Mouse (Mus musculus): ENCODE measurements around the gene Slc35a3. TPM values are rescaled to one million over a fixed set of nuclear protein-coding genes. Genes with fewer than 3 reads are reported as not detected.
"Not testable (repeated sequence)": the region's sequence is repeated elsewhere in the genome, so short reads cannot be mapped to it uniquely, and the experiment has no call there.

Slc35a3 gene
- polyA plus RNA-seq, 1 experiment from 2014 or later = 25.2 TPM

DNA sequence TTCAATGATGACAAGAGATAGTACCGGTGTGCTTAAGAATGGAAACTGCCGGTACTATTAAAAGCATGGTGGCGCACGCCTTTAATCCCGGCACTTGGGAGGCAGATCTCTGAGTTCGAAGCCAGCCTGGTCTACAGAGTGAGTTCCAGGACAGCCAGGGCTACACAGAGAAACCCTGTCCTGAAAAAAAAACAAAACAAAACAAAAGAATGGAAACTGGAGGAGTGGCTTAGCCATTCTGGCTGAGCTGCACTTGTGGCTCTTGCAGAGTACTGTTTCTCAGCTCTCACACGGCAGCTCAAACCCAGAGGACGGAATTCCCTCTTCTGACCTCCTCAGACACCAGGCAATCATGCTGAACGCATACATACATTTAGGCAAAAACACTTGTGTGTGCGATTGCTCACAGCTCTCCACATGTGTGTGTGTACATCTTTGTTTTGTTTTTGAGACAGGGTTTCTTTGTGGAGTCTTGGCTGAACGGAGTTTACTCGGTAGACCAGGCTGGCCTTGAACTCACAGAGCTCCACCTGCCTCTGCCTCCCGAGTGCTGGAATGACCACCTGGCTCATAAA, 52.7 kb downstream of the Slc35a3 start:
- ATAC-seq (ENCODE audit: low FRiP score, low TSS enrichment) (no peak), DNase-seq (ENCODE audit: low spot score) (no peak)
- Histone ChIP-seq H3K4me1 (replicated peaks; ENCODE audit: control insufficient read depth, insufficient read depth) (peaks cover 3% of the 10 kb centered on the region; the same call in 1 of the 2 replicates), H3K9me3 (ENCODE audit: control insufficient read depth, low read length) (no peaks in the 10 kb centered on the region), H3K27ac (replicated peaks) (no peak overlapping the region), H3K4me2 (replicated peaks; ENCODE audit: low read depth) (no peak overlapping the region), H3K27me3 (ENCODE audit: control insufficient read depth, insufficient read depth, low read length) (no peaks in the 10 kb centered on the region), H3K4me3 (ENCODE audit: low read depth, low read length) (no peak overlapping the region), H3K36me3 (ENCODE audit: control insufficient read depth, insufficient read depth, low read length) (no peaks in the 10 kb centered on the region), H3K9ac (ENCODE audit: low read length) (no peak overlapping the region)
- WGBS = 81% methylated on average over 13 of the region's 13 CpGs
- TF ChIP-seq EP300 (optimal IDR thresholded peaks at IDR 0.05) = no peak
- TF ChIP-seq CTCF (IDR thresholded peaks at IDR 0.05; ENCODE audit: low read depth) = no peak

DNA sequence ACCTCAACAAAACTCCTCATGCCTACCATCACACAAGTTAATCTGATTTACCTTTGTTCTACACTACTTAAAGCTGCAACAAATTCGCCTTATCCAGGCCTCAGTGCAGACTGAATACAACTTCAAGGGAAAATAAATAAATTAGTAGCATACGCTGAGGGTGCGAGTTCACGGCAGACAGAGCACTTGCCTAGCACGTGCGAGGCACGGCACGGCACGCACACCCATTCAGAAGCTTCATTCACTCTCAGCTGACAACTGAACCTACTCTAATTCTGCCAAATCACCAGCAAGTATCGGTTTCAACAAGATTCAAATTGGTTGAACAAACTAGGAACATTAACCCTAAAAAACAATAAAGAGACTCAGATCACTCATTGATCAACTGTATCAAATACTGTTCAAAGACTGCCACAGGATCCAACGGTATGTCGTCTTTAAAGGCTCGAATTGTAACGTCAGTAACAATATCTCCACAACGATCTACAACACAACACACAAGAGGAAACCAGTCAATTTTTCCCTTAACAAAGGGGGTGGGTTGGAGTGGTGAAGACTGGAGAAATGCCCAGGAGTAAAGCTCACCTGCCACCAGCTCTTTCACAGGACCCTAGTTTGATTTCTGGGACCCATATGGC, 53.6 kb downstream of the Slc35a3 start:
- no peak for DNase-seq (ENCODE audit: low spot score)
- WGBS = 68% methylated on average over 15 of the region's 15 CpGs
- Histone ChIP-seq H3K27ac (replicated peaks) (no peak overlapping the region), H3K9ac (ENCODE audit: low read length) (no peak overlapping the region), H3K4me1 (replicated peaks; ENCODE audit: control insufficient read depth, insufficient read depth) (peaks cover 3% of the 10 kb centered on the region; the same call in 1 of the 2 replicates), H3K9me3 (ENCODE audit: control insufficient read depth, low read length) (no peaks in the 10 kb centered on the region), H3K27me3 (ENCODE audit: control insufficient read depth, insufficient read depth, low read length) (no peaks in the 10 kb centered on the region), H3K36me3 (ENCODE audit: control insufficient read depth, insufficient read depth, low read length) (no peaks in the 10 kb centered on the region), H3K4me2 (replicated peaks; ENCODE audit: low read depth) (no peak overlapping the region), H3K4me3 (ENCODE audit: low read depth, low read length) (no peak overlapping the region)
- TF ChIP-seq EP300 (optimal IDR thresholded peaks at IDR 0.05) = no peak
- no peak for TF ChIP-seq CTCF (IDR thresholded peaks at IDR 0.05; ENCODE audit: low read depth)
- no peak for ATAC-seq (ENCODE audit: low FRiP score, low TSS enrichment)

- H3K4me3 ChIP-seq (ENCODE audit: low read depth, low read length) = no peak overlapping the region
- H3K9ac ChIP-seq (ENCODE audit: low read length) = no peak overlapping the region
- no peak for ATAC-seq (ENCODE audit: low FRiP score, low TSS enrichment)
- DNase-seq (ENCODE audit: low spot score) = no peak
- no peaks in the 10 kb centered on the region for H3K9me3 ChIP-seq (ENCODE audit: control insufficient read depth, low read length)
- no peak for TF ChIP-seq EP300 (optimal IDR thresholded peaks at IDR 0.05)
- no peak for TF ChIP-seq CTCF (IDR thresholded peaks at IDR 0.05; ENCODE audit: low read depth)
- no peak overlapping the region for H3K4me2 ChIP-seq (replicated peaks; ENCODE audit: low read depth)
- 64% methylated on average over 7 of the region's 7 CpGs for WGBS
- H3K4me1 ChIP-seq (replicated peaks; ENCODE audit: control insufficient read depth, insufficient read depth) = no peaks in the 10 kb centered on the region
- H3K27ac ChIP-seq (replicated peaks) = no peak overlapping the region
- H3K36me3 ChIP-seq (ENCODE audit: control insufficient read depth, insufficient read depth, low read length) = no peaks in the 10 kb centered on the region
- H3K27me3 ChIP-seq (ENCODE audit: control insufficient read depth, insufficient read depth, low read length) = no peaks in the 10 kb centered on the region
Measured at GRCm38 (mm10) chr3:116656184-116656965, 56.3 kb downstream of the Slc35a3 start.

GRCm38 (mm10) chr3:116654051-116654450, 58.6 kb downstream of the Slc35a3 start:
- H3K4me2 ChIP-seq (replicated peaks; ENCODE audit: low read depth) = not testable (repeated sequence)
- 90% methylated on average over 11 of the region's 11 CpGs for WGBS

DNA sequence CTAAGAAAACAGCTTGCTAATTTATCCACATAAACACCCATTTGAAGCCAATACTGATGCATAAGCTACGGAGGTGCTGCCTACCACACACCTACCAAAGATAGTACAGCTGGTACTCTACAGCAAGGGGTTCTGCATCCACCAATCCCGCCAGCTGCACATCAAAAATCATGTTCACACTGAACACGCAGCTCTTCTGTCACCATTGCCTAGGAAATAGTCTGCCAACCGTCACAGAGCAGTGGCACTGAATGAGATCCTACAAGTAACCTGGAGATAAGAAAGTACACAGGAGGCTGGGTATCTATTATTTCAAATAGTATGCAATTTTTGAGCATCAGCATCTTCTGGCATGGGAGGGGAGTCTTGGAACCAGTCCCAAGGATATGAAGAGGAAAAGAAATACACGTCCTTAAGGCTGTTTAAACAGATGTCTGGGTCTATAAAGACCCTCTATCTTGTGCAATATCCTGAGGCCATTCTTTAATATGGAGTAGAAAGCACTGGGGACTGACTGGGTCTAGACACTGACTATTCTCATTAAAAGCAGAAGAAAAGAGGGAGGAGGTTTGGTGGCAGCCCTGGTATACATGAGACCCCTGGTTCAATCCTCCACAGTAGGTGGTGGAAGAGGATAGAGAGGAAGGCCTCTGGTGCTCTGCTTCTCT, 59.2 kb downstream of the Slc35a3 start:
- Histone ChIP-seq H3K4me2 (replicated peaks; ENCODE audit: low read depth) (no peak overlapping the region), H3K9ac (ENCODE audit: low read length) (no peak overlapping the region), H3K36me3 (ENCODE audit: control insufficient read depth, insufficient read depth, low read length) (no peaks in the 10 kb centered on the region), H3K27me3 (ENCODE audit: control insufficient read depth, insufficient read depth, low read length) (no peaks in the 10 kb centered on the region), H3K27ac (replicated peaks) (no peak overlapping the region), H3K4me3 (ENCODE audit: low read depth, low read length) (no peak overlapping the region), H3K9me3 (ENCODE audit: control insufficient read depth, low read length) (no peaks in the 10 kb centered on the region), H3K4me1 (replicated peaks; ENCODE audit: control insufficient read depth, insufficient read depth) (no peaks in the 10 kb centered on the region)
- 54% methylated on average over 5 of the region's 5 CpGs for WGBS
- DNase-seq (ENCODE audit: low spot score) (no peak), ATAC-seq (ENCODE audit: low FRiP score, low TSS enrichment) (no peak)
- TF ChIP-seq EP300 (optimal IDR thresholded peaks at IDR 0.05) (no peak), CTCF (IDR thresholded peaks at IDR 0.05; ENCODE audit: low read depth) (no peak)

More at GRCm38 (mm10) chr3:116654051-116654450, 58.6 kb downstream of the Slc35a3 start:
- not testable (repeated sequence) for H3K4me3 ChIP-seq (ENCODE audit: low read depth, low read length); H3K27me3 ChIP-seq (ENCODE audit: control insufficient read depth, insufficient read depth, low read length); DNase-seq (ENCODE audit: low spot score); H3K36me3 ChIP-seq (ENCODE audit: control insufficient read depth, insufficient read depth, low read length); H3K4me1 ChIP-seq (replicated peaks; ENCODE audit: control insufficient read depth, insufficient read depth); H3K9ac ChIP-seq (ENCODE audit: low read length); ATAC-seq (ENCODE audit: low FRiP score, low TSS enrichment); H3K9me3 ChIP-seq (ENCODE audit: control insufficient read depth, low read length); H3K27ac ChIP-seq (replicated peaks)
